Mouse (Mus musculus): ENCODE measurements around the gene Serping1. TPM values are rescaled to one million over a fixed set of nuclear protein-coding genes. Genes with fewer than 3 reads are reported as not detected.

Serping1 gene
- polyA plus RNA-seq, 1 experiment from 2014 or later: 33.1 TPM

DNA sequence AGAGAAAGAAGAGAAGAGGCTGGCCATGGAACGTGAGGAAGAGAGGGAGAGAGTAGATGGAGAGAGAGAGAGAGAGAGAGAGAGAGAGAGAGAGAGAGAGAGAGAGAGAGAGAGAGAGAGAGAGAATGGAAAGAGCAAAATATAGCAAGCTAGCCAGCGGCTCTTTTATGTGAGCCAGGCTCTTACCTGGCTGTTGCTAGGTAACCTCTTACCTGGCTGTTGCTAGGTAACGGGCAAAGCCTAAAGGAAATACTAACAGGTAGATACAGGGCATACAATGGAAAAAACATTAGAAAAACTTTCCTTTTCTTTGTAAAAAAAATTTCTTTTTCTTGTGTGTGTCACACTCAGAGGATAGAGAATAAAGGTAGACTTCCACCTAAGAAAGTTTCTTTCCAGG is 2.5 kb upstream of the Serping1 start:
- H3K4me1 ChIP-seq: peaks cover 10% of the 10 kb centered on the region
- whole genome bisulfite sequencing: 63% methylated on average over 3 of the region's 3 CpGs
- H3K9me3 ChIP-seq (replicated peaks): no peaks in the 10 kb centered on the region
- no peak overlapping the region for H3K4me2 ChIP-seq
- H3K27ac ChIP-seq (replicated peaks): no peak overlapping the region
- no peak overlapping the region for H3K4me3 ChIP-seq (replicated peaks)
- no peak overlapping the region for H3K9ac ChIP-seq (replicated peaks)
- no peaks in the 10 kb centered on the region for H3K36me3 ChIP-seq
- ATAC-seq (ENCODE audit: low FRiP score): 0 out of 2 replicates have a peak, but pooled peaks have one; percentile 54
- H3K27me3 ChIP-seq (replicated peaks): no peaks in the 10 kb centered on the region

GRCm38 (mm10) chr2:84775665-84776064 is 421 bp upstream of the Serping1 start:
- H3K4me3 ChIP-seq (replicated peaks): no peak overlapping the region
- H3K4me1 ChIP-seq: peaks cover 10% of the 10 kb centered on the region
- no peak overlapping the region for H3K4me2 ChIP-seq
- no peak overlapping the region for H3K9ac ChIP-seq (replicated peaks)
- no peak for ATAC-seq (ENCODE audit: low FRiP score)
- no peaks in the 10 kb centered on the region for H3K36me3 ChIP-seq
- no peak overlapping the region for H3K27ac ChIP-seq (replicated peaks)
- H3K27me3 ChIP-seq (replicated peaks): no peaks in the 10 kb centered on the region
- H3K9me3 ChIP-seq (replicated peaks): no peaks in the 10 kb centered on the region
- 63% methylated on average over 6 of the region's 6 CpGs for WGBS

- Histone ChIP-seq H3K9ac (replicated peaks) (peak overlapping the region; percentile 38; the same call in 1 of the 2 replicates), H3K4me3 (replicated peaks) (peak overlapping the region; percentile 29), H3K9me3 (replicated peaks) (no peaks in the 10 kb centered on the region), H3K27ac (replicated peaks) (no peak overlapping the region), H3K36me3 (no peaks in the 10 kb centered on the region), H3K4me1 (peaks cover 10% of the 10 kb centered on the region), H3K4me2 (peak overlapping the region; percentile 58), H3K27me3 (replicated peaks) (no peaks in the 10 kb centered on the region)
- peak; percentile 77 for ATAC-seq (ENCODE audit: low FRiP score)
- WGBS: 3% methylated on average over 14 of the region's 15 CpGs
Observed at GRCm38 (mm10) chr2:84774751-84775150, 493 bp downstream of the Serping1 start.

DNA sequence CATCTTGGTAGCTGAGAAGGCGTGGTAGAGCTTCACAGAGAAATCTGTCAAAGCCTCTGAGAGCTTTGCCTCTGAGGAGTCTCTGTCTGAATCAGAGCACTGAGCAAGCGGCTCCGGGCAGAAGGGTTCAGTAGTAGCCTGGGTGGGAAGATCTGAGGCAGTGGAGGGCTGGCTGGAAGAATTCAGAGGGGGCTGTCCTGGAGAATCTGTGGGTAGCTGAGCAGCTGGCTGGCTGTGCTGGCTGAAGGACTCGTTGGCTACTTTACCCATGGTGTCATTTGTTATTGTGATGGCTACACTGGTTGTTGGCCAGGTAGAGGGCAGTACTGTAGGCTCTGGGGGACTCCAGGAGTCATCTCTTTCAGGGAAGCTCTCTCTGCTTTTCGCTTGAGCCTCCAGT is 2.0 kb downstream of the Serping1 start:
- Histone ChIP-seq H3K36me3 (no peaks in the 10 kb centered on the region), H3K9me3 (replicated peaks) (no peaks in the 10 kb centered on the region)
- WGBS: 80% methylated on average over 5 of the region's 5 CpGs

DNA sequence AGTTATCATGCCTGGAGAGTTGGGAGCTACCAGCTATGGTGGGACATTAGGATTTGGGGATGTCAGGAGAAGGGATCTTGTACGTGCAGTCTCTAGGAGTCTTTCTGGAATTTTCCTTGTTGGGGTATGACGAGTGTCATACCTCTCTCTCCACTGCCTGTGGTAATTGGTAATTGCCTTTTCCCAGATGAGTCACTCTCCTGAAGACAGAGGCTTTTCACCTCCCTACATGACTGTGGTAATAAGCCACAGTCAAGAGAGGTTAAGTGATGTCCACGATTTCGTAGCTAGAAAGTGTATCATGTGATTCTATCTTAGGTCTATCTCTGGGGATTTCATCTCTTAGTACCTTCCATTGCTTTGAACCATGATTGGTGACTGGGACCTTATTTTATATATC is 2.8 kb downstream of the Serping1 start:
- no peak for ATAC-seq (ENCODE audit: low FRiP score)
- no peak overlapping the region for H3K27ac ChIP-seq (replicated peaks)
- no peaks in the 10 kb centered on the region for H3K27me3 ChIP-seq (replicated peaks)
- whole genome bisulfite sequencing: 84% methylated on average over 4 of the region's 4 CpGs
- no peak overlapping the region for H3K4me3 ChIP-seq (replicated peaks)
- no peaks in the 10 kb centered on the region for H3K36me3 ChIP-seq
- H3K4me2 ChIP-seq: no peak overlapping the region
- H3K9ac ChIP-seq (replicated peaks): no peak overlapping the region
- peaks cover 10% of the 10 kb centered on the region for H3K4me1 ChIP-seq
- H3K9me3 ChIP-seq (replicated peaks): no peaks in the 10 kb centered on the region

More for the DNA sequence above, 2.0 kb downstream of the Serping1 start:
- Histone ChIP-seq H3K9ac (replicated peaks) (no peak overlapping the region), H3K27me3 (replicated peaks) (no peaks in the 10 kb centered on the region), H3K4me1 (peaks cover 10% of the 10 kb centered on the region), H3K4me2 (no peak overlapping the region), H3K27ac (replicated peaks) (no peak overlapping the region), H3K4me3 (replicated peaks) (no peak overlapping the region)
- no peak for ATAC-seq (ENCODE audit: low FRiP score)

GRCm38 (mm10) chr2:84770501-84770900 is 4.7 kb downstream of the Serping1 start:
- Histone ChIP-seq H3K4me1 (peaks cover 10% of the 10 kb centered on the region), H3K27me3 (replicated peaks) (no peaks in the 10 kb centered on the region), H3K27ac (replicated peaks) (no peak overlapping the region), H3K36me3 (no peaks in the 10 kb centered on the region), H3K9me3 (replicated peaks) (no peaks in the 10 kb centered on the region), H3K4me3 (replicated peaks) (no peak overlapping the region), H3K9ac (replicated peaks) (no peak overlapping the region), H3K4me2 (no peak overlapping the region)
- WGBS: 81% methylated on average over 6 of the region's 6 CpGs
- no peak for ATAC-seq (ENCODE audit: low FRiP score)

GRCm38 (mm10) chr2:84762818-84763217 is 12.4 kb downstream of the Serping1 start:
- Histone ChIP-seq H3K36me3 (no peaks in the 10 kb centered on the region), H3K4me1 (no peaks in the 10 kb centered on the region), H3K9ac (replicated peaks) (no peak overlapping the region), H3K4me2 (no peak overlapping the region), H3K27me3 (replicated peaks) (no peaks in the 10 kb centered on the region), H3K9me3 (replicated peaks) (no peaks in the 10 kb centered on the region), H3K27ac (replicated peaks) (no peak overlapping the region), H3K4me3 (replicated peaks) (no peak overlapping the region)
- ATAC-seq (ENCODE audit: low FRiP score): no peak
- 53% methylated on average over 1 of the region's 1 CpGs for WGBS

- Histone ChIP-seq H3K36me3 (no peaks in the 10 kb centered on the region), H3K27ac (replicated peaks) (no peak overlapping the region), H3K4me1 (no peaks in the 10 kb centered on the region), H3K9me3 (replicated peaks) (no peaks in the 10 kb centered on the region), H3K4me3 (replicated peaks) (no peak overlapping the region), H3K9ac (replicated peaks) (no peak overlapping the region), H3K27me3 (replicated peaks) (no peaks in the 10 kb centered on the region), H3K4me2 (no peak overlapping the region)
- ATAC-seq (ENCODE audit: low FRiP score): no peak
- 41% methylated on average over 4 of the region's 4 CpGs for WGBS
Observed at GRCm38 (mm10) chr2:84762295-84762694, 12.9 kb downstream of the Serping1 start.

GRCm38 (mm10) chr2:84761840-84762239 is 13.4 kb downstream of the Serping1 start:
- Histone ChIP-seq H3K27ac (replicated peaks) (no peak overlapping the region), H3K9ac (replicated peaks) (no peak overlapping the region), H3K9me3 (replicated peaks) (no peaks in the 10 kb centered on the region), H3K4me3 (replicated peaks) (no peak overlapping the region), H3K36me3 (no peaks in the 10 kb centered on the region), H3K27me3 (replicated peaks) (no peaks in the 10 kb centered on the region), H3K4me1 (no peaks in the 10 kb centered on the region), H3K4me2 (no peak overlapping the region)
- ATAC-seq (ENCODE audit: low FRiP score): no peak
- 95% methylated on average over 1 of the region's 1 CpGs for WGBS

GRCm38 (mm10) chr2:84761309-84761708 is 13.9 kb downstream of the Serping1 start:
- Histone ChIP-seq H3K9ac (replicated peaks) (no peak overlapping the region), H3K27me3 (replicated peaks) (no peaks in the 10 kb centered on the region), H3K4me3 (replicated peaks) (no peak overlapping the region), H3K36me3 (no peaks in the 10 kb centered on the region), H3K4me2 (no peak overlapping the region), H3K9me3 (replicated peaks) (no peaks in the 10 kb centered on the region), H3K27ac (replicated peaks) (no peak overlapping the region), H3K4me1 (no peaks in the 10 kb centered on the region)
- 91% methylated on average over 3 of the region's 3 CpGs for WGBS
- no peak for ATAC-seq (ENCODE audit: low FRiP score)

DNA sequence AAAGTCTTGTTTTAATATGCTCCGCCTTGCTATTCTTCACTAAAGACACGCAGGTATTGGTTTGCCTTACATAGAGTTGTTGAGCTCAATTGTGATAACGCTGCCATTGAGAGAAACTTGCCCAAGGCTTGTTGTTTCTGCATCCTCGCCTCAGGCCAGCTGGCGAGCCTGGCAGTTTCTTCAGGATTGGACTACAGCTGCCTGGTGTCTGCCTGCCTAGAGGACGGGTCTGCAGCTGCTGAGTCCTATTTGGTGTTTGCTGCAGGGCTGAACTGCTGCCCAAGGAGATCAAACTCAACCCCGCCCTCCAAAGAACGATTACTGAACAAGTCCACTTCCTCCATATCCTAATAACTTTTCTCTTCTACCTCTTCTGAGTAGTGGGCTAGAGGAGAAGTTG is 14.5 kb downstream of the Serping1 start:
- H3K4me2 ChIP-seq: no peak overlapping the region
- no peak overlapping the region for H3K27ac ChIP-seq (replicated peaks)

DNA sequence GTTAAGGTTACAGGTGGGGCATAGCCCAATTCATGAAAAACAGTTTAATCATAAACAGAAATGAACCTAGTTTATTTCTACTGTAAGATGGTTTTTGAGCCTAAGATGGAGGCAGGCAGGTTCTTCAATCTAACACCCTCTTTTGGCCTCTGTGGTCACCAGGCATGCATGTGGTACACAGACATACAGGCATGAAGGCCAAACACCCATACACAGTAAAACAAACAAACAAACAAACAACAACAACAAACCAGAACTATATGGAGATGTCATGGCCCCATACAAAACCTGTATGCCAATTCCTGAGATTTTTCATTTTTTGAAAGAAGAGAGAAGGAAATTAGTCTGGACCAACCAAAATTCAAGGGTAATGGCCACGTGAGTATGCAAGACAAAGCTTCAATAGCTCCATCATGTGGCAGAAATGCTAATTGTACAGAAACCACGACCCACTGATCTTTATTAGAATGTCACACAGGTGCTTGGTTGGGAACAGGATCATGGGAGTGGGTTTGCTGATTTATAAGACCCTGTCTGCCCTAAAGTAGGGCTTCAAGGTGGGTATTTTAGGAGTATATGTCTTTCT is 16.6 kb downstream of the Serping1 start:
- no peaks in the 10 kb centered on the region for H3K36me3 ChIP-seq
- no peak overlapping the region for H3K9ac ChIP-seq (replicated peaks)
- 0% methylated on average over 2 of the region's 2 CpGs for WGBS

More for the DNA sequence above, 14.5 kb downstream of the Serping1 start:
- WGBS: 72% methylated on average over 8 of the region's 8 CpGs
- H3K4me3 ChIP-seq (replicated peaks): no peak overlapping the region
- no peaks in the 10 kb centered on the region for H3K27me3 ChIP-seq (replicated peaks)
- no peak overlapping the region for H3K9ac ChIP-seq (replicated peaks)
- H3K9me3 ChIP-seq (replicated peaks): no peaks in the 10 kb centered on the region
- ATAC-seq (ENCODE audit: low FRiP score): no peak
- H3K36me3 ChIP-seq: no peaks in the 10 kb centered on the region
- H3K4me1 ChIP-seq: no peaks in the 10 kb centered on the region

More for the DNA sequence above, 16.6 kb downstream of the Serping1 start:
- peak; percentile 24; the same call in 1 of the 2 replicates for ATAC-seq (ENCODE audit: low FRiP score)
- H3K4me3 ChIP-seq (replicated peaks): no peak overlapping the region
- H3K27ac ChIP-seq (replicated peaks): no peak overlapping the region
- no peaks in the 10 kb centered on the region for H3K4me1 ChIP-seq
- no peaks in the 10 kb centered on the region for H3K9me3 ChIP-seq (replicated peaks)
- H3K27me3 ChIP-seq (replicated peaks): no peaks in the 10 kb centered on the region
- H3K4me2 ChIP-seq: no peak overlapping the region

All from neural tube, embryonic 15.5 days (tissue).